Mouse (Mus musculus): ENCODE data around the gene Zbtb40.

Zbtb40 gene

GRCm38 (mm10) chr4:137048550-137049032 is at the start of gene Zbtb40:
Zbtb40 (minus strand) TSS chr4:137048801.
- DNase-seq (ENCODE audit: low spot score), result peak; percentile 95

DNA sequence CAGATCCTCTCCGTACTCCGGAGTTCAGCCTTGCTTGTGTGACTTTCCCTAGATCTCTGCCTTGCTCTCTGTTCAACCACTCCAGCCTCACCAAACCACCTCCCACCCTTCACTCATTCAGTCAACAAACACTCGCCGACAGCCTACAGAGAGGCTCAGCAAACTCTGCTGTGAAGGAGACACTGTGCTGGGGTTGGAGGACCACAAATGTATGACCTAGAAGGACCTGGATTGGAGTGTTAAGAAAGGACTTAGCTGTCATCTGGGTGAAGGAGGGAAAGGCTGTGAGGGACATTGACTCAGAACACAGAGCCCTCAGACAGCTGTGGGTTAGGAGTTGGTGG is 49.4 kb upstream of the Zbtb40 start:
- DNase-seq (ENCODE audit: low spot score), result no peak

DNA sequence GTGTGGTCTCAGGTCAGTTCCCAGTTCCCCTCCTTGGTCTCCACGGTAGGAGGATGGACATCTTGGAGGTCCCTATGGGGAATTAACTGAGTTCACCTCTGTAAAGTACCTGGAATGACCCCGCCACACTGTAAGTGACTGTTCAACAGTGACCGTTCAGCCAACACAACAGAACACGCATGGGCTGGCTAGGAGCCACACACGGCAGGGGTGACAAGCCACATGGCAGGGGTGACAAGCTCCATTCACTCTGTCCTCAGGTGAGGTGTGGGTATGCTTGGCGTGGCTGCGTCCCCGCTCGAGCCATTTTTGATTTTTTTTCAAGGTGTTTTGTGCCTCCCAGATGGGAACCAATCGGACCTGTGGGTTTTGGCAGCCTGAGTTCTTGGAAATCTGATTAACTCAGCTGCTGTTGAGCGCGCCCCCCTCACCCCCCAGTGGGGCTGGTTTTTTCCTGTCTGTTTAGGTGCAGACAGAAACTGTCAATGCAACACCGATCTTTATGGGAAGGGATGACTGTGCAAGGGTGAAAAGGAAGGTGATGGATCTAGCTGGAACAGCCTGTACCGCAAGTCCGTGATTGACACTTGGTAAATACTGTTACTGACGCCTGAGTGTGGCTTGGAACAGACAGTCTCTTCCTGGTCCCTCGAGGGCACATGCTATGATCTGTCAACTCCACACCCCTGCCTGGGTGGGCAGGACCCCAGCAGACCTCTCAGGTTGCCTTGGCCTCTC is 48.8 kb upstream of the Zbtb40 start:
- no peak for DNase-seq (ENCODE audit: low spot score)

DNA sequence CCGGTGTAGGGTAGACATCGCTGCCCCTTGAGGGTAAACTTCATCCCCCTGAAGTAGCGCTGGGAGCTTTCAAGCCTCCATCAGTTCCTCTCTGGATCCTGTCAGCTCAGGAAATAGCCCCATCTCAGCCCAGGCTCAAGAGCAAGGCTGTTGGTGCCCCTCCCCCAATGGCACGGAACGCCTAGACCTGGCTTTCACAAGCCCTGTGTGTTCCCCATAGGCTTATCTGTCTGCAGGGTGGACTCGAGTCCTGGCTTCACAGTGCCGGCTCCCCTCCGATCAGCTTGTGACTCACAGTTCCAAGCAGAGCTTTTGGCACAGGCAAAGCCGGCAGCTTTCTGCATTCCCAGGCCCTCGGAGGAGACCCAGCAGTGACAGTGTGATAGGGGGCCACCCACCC is 47.8 kb upstream of the Zbtb40 start:
- no peak for DNase-seq (ENCODE audit: low spot score)

DNA sequence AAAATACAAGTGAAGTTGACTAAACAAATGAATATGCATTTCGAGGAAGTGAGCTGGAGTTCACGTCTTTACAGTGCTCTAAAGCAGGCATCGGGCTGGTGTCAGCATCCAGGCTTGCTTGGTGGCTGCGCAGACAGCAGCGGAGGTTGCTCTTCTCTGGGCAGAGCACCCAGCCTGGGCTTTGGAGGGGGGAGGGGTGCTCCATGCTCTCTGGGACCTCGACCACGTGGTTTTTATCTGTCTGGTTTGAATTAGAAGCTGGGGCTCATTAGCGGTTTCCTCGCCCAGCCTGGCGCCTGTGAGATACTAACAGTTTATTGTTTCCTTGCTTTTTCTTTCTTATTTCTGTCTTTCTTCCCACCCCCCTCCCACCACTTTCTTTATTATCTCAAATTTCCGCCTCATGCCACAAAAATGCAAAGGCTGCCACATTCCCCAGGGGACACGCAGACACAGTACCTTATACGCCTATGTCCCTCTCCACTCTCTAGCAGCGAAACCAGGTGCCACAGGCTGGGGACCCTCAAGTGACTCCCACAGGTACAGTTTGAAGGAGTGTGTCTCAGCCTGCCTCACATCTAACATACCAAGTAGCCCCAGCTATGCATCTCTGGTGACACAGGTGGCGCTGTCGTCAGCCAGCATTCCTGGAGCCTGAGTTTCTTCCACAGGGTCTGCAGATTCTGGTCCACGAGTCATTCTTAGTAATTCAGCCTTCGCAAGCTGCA is 36.6 kb upstream of the Zbtb40 start:
- DNase-seq (ENCODE audit: low spot score), result peak; percentile 21

DNA sequence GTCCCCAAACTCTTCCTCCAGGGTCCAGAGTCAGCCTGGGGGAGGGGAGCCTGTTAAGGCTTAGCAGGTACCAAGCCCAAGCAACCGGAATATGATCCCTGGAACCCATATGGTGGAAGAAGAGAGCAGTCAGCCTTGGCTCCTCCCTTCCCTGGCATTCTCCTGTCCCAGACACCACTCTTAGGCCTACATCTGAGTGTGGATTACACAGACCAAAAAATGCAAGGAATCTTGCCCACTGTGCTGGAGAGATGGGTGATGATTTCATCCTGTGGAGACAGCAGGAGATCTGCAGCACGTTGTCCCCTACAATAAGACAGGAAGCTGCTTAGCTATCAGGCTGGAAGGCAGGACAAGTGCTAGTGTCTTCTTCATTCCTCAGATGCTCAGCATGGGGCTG is 34.3 kb upstream of the Zbtb40 start:
- DNase-seq (ENCODE audit: low spot score), result no peak

DNA sequence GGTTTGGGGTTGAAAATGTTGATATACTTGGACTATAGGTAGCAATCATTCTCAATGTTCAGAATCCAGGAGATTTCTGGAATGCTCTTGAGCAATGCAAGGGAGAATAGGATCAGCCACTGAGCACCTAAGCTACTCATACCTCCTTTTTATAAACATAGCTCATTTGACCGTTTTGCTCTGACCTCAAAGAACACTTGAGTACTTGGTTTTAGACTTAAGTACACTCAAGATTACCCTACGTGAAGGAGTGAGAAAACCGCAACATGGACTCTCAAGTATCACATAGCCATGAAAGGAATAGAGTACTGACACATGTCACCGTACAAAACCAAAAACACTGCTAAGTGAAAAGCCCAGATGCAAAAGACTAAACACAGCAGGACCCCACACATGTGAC is 32.8 kb upstream of the Zbtb40 start:
- DNase-seq (ENCODE audit: low spot score), result no peak

GRCm38 (mm10) chr4:137077216-137077615 is 28.6 kb upstream of the Zbtb40 start:
- no peak for DNase-seq (ENCODE audit: low spot score)

- DNase-seq (ENCODE audit: low spot score), result no peak
Measured at GRCm38 (mm10) chr4:137071204-137071603, 22.6 kb upstream of the Zbtb40 start.

- DNase-seq (ENCODE audit: low spot score), result no peak
Measured at GRCm38 (mm10) chr4:137068491-137068890, 19.9 kb upstream of the Zbtb40 start.

DNA sequence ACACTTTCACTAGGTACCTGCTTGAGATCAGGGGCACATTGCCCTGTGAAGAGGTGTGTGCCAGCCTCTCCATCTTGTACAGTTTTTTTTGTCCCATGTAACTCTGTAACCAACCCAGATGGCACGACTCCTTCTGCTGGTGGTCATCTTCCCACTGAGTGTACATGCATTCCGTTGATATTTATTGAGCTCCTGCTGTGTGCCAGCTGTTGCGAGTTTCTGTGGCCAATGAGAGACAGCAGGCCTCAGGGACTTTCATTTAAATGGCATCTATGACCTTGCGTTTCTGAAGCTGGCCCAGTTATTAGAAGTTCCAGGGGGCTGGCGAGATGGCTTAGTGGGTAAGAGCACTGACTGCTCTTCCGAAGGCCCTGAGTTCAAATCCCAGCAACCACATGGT is 17.2 kb upstream of the Zbtb40 start:
- no peak for DNase-seq (ENCODE audit: low spot score)

GRCm38 (mm10) chr4:137054932-137055331 is 6.3 kb upstream of the Zbtb40 start:
- no peak for DNase-seq (ENCODE audit: low spot score)

DNA sequence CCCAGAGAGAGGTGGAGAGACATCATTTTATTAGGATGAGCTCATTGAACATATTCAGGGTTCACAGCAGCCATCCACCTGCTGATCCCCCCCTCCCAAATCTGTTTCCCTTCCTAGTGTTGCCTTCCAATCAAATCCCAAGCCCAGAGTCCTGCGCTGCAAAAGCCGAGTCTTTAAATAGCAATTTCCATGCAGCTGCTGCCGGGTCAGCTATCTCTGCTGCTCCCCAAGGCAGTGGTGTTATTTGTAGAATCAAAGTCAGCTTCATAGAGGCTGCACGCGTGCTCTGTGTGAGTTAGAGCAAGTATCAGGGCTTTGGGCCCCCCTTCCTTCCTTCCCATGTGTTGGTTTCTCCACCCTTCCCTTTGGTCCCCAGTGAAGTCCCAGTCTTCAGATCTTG is 5.2 kb upstream of the Zbtb40 start:
- no peak for DNase-seq (ENCODE audit: low spot score)

- no peak for DNase-seq (ENCODE audit: low spot score)
Measured at GRCm38 (mm10) chr4:137047840-137048549, 606 bp downstream of the Zbtb40 start.

GRCm38 (mm10) chr4:137046110-137046509 is 2.5 kb downstream of the Zbtb40 start:
- no peak for DNase-seq (ENCODE audit: low spot score)

GRCm38 (mm10) chr4:137044516-137044915 is 4.1 kb downstream of the Zbtb40 start:
- DNase-seq (ENCODE audit: low spot score), result peak; percentile 17

DNA sequence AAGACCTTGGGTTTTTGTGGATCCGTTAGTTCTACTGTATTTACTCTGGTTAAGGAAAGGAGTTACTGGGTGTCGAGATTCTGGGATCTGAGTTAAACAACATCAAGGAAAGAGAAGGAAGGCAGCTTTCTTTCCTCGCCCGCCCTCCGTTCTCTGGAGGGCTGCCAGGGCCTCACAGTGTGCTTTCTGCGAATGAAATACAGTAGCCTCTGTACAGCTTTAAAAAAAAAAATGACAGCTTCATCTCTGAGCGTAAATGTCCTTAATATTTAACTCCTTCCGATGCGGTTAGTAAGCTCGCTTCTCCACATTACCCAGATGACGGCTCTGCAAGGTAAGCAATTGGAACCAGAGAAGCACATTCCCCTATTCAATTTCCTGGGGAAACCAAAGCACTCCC is 4.8 kb downstream of the Zbtb40 start:
- peak; percentile 32 for DNase-seq (ENCODE audit: low spot score)

- no peak for DNase-seq (ENCODE audit: low spot score)
Measured at GRCm38 (mm10) chr4:137042039-137042438, 6.6 kb downstream of the Zbtb40 start.

DNA sequence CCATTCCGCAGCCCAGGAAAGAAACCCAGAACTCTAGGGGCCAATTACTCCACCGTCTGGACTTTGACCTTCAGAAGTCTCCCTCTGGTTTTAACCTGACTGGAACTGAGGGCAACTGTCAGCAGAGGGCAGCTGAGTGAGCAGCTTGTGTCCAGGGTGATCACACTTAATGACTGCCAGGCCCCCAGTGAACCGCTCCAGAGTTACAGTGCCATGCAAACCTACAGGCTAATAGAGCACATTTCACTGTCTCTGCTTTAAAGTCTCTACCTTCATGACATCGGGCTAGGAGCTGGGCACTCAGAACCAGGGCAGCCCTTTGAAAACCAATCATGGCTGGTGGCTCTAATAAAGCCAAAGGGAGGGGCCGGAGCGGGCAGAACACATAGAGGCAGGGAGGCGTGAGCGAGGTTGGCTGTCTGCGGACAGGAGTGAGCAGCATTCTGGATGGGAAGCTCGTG is 7.4 kb downstream of the Zbtb40 start:
- no peak for DNase-seq (ENCODE audit: low spot score)

DNA sequence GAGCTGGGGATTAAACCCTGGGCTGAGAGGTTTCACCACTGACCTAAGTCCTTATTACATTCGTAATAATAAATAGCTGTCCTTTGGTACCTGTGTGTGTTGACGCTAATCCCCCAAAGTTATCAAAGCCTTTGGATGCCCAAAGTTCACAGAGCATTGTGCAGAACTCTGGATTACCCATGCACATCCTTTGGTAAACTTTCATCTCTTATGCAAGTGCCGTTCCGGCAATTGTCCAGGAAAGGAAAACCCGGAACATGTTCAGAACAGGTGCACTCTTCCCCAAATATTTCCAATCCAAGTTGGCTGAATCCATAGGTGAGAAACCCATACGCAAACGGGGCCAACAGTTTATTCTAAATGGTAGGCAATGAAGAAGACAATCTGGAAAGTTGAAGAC is 9.2 kb downstream of the Zbtb40 start:
- no peak for DNase-seq (ENCODE audit: low spot score)

GRCm38 (mm10) chr4:137038501-137038900 is 10.1 kb downstream of the Zbtb40 start:
- DNase-seq (ENCODE audit: low spot score), result no peak

GRCm38 (mm10) chr4:137038096-137038495 is 10.5 kb downstream of the Zbtb40 start:
- no peak for DNase-seq (ENCODE audit: low spot score)
